In genomic region chr1:164392176-164392575, GRCm38 (mm10) we compare ENCODE assay signal across 16 mouse cellular contexts.
DNase-seq lines count a peak whose midpoint lies in the region; ATAC-seq and TF ChIP-seq lines count a peak whose summit lies in the region.
"Had no signal": no experiment of that assay in that cellular context is flagged by ENCODE, and none has a peak within 500 bp of the region (broad histone marks: within the 10 kb centered on the region; RNA-seq: fewer than 3 reads in every experiment).

No protein-coding gene starts in this region.

- no peak for DNase-seq in heart, embryonic 10.5 days (ENCODE audit: low spot score)
- DNase-seq in heart, adult 9 months (ENCODE audit: low spot score in 2 of 2) = no peak
- DNase-seq in embryo, embryonic 11.5 days (ENCODE audit: low read depth, low spot score) = peak; percentile 13
- peak; percentile 68 for DNase-seq in mesoderm, embryonic 11.5 days (ENCODE audit: low read depth, low spot score)
- DNase-seq in thymus, adult 2 months = no peak
- DNase-seq in MN1 (ENCODE audit: low spot score) = no peak
- DNase-seq: adrenal gland, postnatal 25 days; cerebellum, adult 9-10 months; kidney, postnatal 36 days; right cerebral cortex, postnatal 25 days had no signal

- no peaks in the 10 kb centered on the region for H3K27me3 ChIP-seq in heart, embryonic 10.5 days (ENCODE audit: insufficient read depth, poor library complexity, severe bottlenecking)
- H3K27me3 ChIP-seq in heart, embryonic 14.5 days (ENCODE audit: control insufficient read depth, insufficient read depth, low read length) = no peaks in the 10 kb centered on the region
- no peaks in the 10 kb centered on the region for H3K27me3 ChIP-seq in intestine, postnatal 0 days (replicated peaks; ENCODE audit: control insufficient read depth, insufficient read depth, low read length)
- H3K27me3 ChIP-seq in thymus, adult 2 months (ENCODE audit: control insufficient read depth, insufficient read depth, low read length) = no peaks in the 10 kb centered on the region
- H3K27me3 ChIP-seq: limb, embryonic 13.5 days; lung, embryonic 15.5 days; Patski had no signal

- TF ChIP-seq CTCF in intestine, postnatal 0 days (IDR thresholded peaks at IDR 0.05; ENCODE audit: low read depth) = no peak
- TF ChIP-seq CTCF in thymus, adult 2 months (IDR thresholded peaks at IDR 0.05; ENCODE audit: borderline replicate concordance, control insufficient read depth, extremely low read depth, insufficient read depth, low read length, poor library complexity) = no peak

- peak overlapping the region; percentile 50 for H3K9ac ChIP-seq in heart, embryonic 14.5 days (ENCODE audit: low read length)
- H3K9ac ChIP-seq in intestine, postnatal 0 days (ENCODE audit: low read depth, low read length) = no peak overlapping the region
- H3K9ac ChIP-seq: limb, embryonic 13.5 days; lung, embryonic 15.5 days had no signal

- H3K36me3 ChIP-seq in heart, embryonic 10.5 days = no peaks in the 10 kb centered on the region
- no peaks in the 10 kb centered on the region for H3K36me3 ChIP-seq in heart, embryonic 14.5 days (ENCODE audit: control insufficient read depth, insufficient read depth, low read length)
- no peaks in the 10 kb centered on the region for H3K36me3 ChIP-seq in intestine, postnatal 0 days (ENCODE audit: control insufficient read depth, insufficient read depth)
- H3K36me3 ChIP-seq in thymus, adult 2 months (ENCODE audit: control insufficient read depth, insufficient read depth, low read length) = no peaks in the 10 kb centered on the region
- H3K36me3 ChIP-seq: lung, embryonic 15.5 days had no signal

- no peak overlapping the region for H3K4me3 ChIP-seq in heart, embryonic 10.5 days
- no peak overlapping the region for H3K4me3 ChIP-seq in heart, embryonic 14.5 days (ENCODE audit: control insufficient read depth in 1 of 2, insufficient read depth in 1 of 2, low read depth in 1 of 2, low read length in 2 of 2)
- H3K4me3 ChIP-seq in intestine, postnatal 0 days (ENCODE audit: low read depth, low read length) = no peak overlapping the region
- H3K4me3 ChIP-seq in thymus, adult 2 months (ENCODE audit: control insufficient read depth, insufficient read depth, low read length) = no peak overlapping the region
- H3K4me3 ChIP-seq: heart, adult 2 months; limb, embryonic 13.5 days; lung, embryonic 15.5 days had no signal

- peak; percentile 64; the same call in 1 of the 2 replicates for ATAC-seq in heart, embryonic 14.5 days (ENCODE audit: insufficient number of reproducible peaks, insufficient read depth, low FRiP score, low read depth)
- ATAC-seq in intestine, postnatal 0 days = no peak
- ATAC-seq: Patski had no signal

- peak overlapping the region; percentile 64; the same call in 1 of the 2 replicates for H3K27ac ChIP-seq in heart, embryonic 10.5 days
- peak overlapping the region; percentile 73 to 75 for H3K27ac ChIP-seq in heart, embryonic 14.5 days (replicated peaks in 1 of 2; ENCODE audit: control insufficient read depth in 1 of 2, insufficient read depth in 1 of 2, low read depth in 2 of 2, low read length in 2 of 2)
- H3K27ac ChIP-seq in intestine, postnatal 0 days (ENCODE audit: low read depth, low read length) = no peak overlapping the region
- no peak overlapping the region for H3K27ac ChIP-seq in thymus, adult 2 months (ENCODE audit: control insufficient read depth, insufficient read depth, low read length)
- H3K27ac ChIP-seq: heart, adult 2 months; limb, embryonic 13.5 days; lung, embryonic 15.5 days had no signal

- TF ChIP-seq POLR2A in thymus, adult 2 months (IDR thresholded peaks at IDR 0.05; ENCODE audit: control insufficient read depth, extremely low read depth, insufficient read depth, low read length, poor library complexity) = no peak

- no peaks in the 10 kb centered on the region for H3K9me3 ChIP-seq in heart, embryonic 10.5 days
- H3K9me3 ChIP-seq in heart, embryonic 14.5 days (ENCODE audit: control insufficient read depth, low read length) = no peaks in the 10 kb centered on the region
- H3K9me3 ChIP-seq in intestine, postnatal 0 days (ENCODE audit: control insufficient read depth) = no peaks in the 10 kb centered on the region
- H3K9me3 ChIP-seq: limb, embryonic 13.5 days; lung, embryonic 15.5 days had no signal

- H3K4me2 ChIP-seq in heart, embryonic 14.5 days (ENCODE audit: low read length) = peak overlapping the region; percentile 18; the same call in 1 of the 2 replicates
- H3K4me2 ChIP-seq in intestine, postnatal 0 days (replicated peaks; ENCODE audit: low read depth) = no peak overlapping the region
- H3K4me2 ChIP-seq: limb, embryonic 13.5 days; lung, embryonic 15.5 days had no signal

- H3K4me1 ChIP-seq in heart, embryonic 10.5 days = peaks cover 12% of the 10 kb centered on the region
- H3K4me1 ChIP-seq in heart, embryonic 14.5 days (ENCODE audit: control insufficient read depth in 2 of 2, insufficient read depth in 2 of 2, low read length in 2 of 2) = peaks cover 0 to 10% of the 10 kb centered on the region in 2 experiments; a peak in 3 of 4 replicates
- no peaks in the 10 kb centered on the region for H3K4me1 ChIP-seq in intestine, postnatal 0 days (replicated peaks; ENCODE audit: control insufficient read depth, insufficient read depth, low read length)
- H3K4me1 ChIP-seq in thymus, adult 2 months (replicated peaks; ENCODE audit: control insufficient read depth, insufficient read depth, low read length) = no peaks in the 10 kb centered on the region
- H3K4me1 ChIP-seq: limb, embryonic 13.5 days; lung, embryonic 15.5 days had no signal

- 29% methylated on average over 3 of the region's 3 CpGs for WGBS in heart, embryonic 10.5 days
- 11% methylated on average over 3 of the region's 3 CpGs for WGBS in heart, embryonic 14.5 days
- 55% methylated on average over 3 of the region's 3 CpGs for WGBS in intestine, postnatal 0 days
- 95% methylated on average over 3 of the region's 3 CpGs for WGBS in thymus, adult 2 months

Comparison
In these comparisons a context has a peak if more than half of its experiments do, and no peak if none do; other contexts are left out.
1. DNase-seq: peak in embryo, embryonic 11.5 days (single experiment) and mesoderm, embryonic 11.5 days (single experiment); none in heart, embryonic 10.5 days (single experiment), heart, adult 9 months (0 of 2), thymus, adult 2 months (single experiment) and MN1 (single experiment).
2. H3K27ac ChIP-seq: peak in heart, embryonic 10.5 days (single experiment) and heart, embryonic 14.5 days (2 of 2); none in intestine, postnatal 0 days (single experiment) and thymus, adult 2 months (single experiment).